Mouse (Mus musculus) activated CD4-positive, CD25-positive, alpha-beta regulatory T cell, adult 4 months (primary cell): ENCODE data around the gene Fbxo8. TPM values are rescaled to one million over a fixed set of nuclear protein-coding genes. Genes with fewer than 3 reads are reported as not detected.

Source experiments
- ATAC-seq: one replicate; pipeline ENCODE4 v1.8.0; 2017
- polyA plus RNA-seq, 2 experiments: library from polyadenylated mRNA; unstranded; fragments of 100-300 nt; shearing (Covaris generic); gene quantifications; one replicate each; pipeline ENCODE4 v1.2.1; 2017

Gene Fbxo8
- polyA plus RNA-seq: 10 to 100 TPM; 41.6 to 65.5 TPM

GRCm38 (mm10) chr8:56550558-56551360, at the start of gene Fbxo8, which contains the start of gene Cep44:
TSS of gene Fbxo8 (plus strand) at chr8:56551090.
TSS of gene Cep44 (minus strand) at chr8:56551047.
- peak; percentile 55 for ATAC-seq

GRCm38 (mm10) chr8:56501911-56502310, 49.0 kb upstream of the Fbxo8 start:
- ATAC-seq: no peak

GRCm38 (mm10) chr8:56508318-56508951, 42.5 kb upstream of the Fbxo8 start:
- ATAC-seq: no peak

- no peak for ATAC-seq
Observed at GRCm38 (mm10) chr8:56508952-56509479, 41.9 kb upstream of the Fbxo8 start.

- ATAC-seq: no peak
Observed at GRCm38 (mm10) chr8:56518848-56519247, 32.0 kb upstream of the Fbxo8 start.

- ATAC-seq: no peak
Observed at GRCm38 (mm10) chr8:56520249-56520648, 30.6 kb upstream of the Fbxo8 start.

GRCm38 (mm10) chr8:56521051-56521450, 29.8 kb upstream of the Fbxo8 start:
- ATAC-seq: no peak

- ATAC-seq: no peak
Observed at GRCm38 (mm10) chr8:56528869-56529268, 22.0 kb upstream of the Fbxo8 start.

- ATAC-seq: peak; percentile 73
Observed at GRCm38 (mm10) chr8:56530359-56530758, 20.5 kb upstream of the Fbxo8 start.

- ATAC-seq: no peak
Observed at GRCm38 (mm10) chr8:56540706-56541105, 10.2 kb upstream of the Fbxo8 start.

- no peak for ATAC-seq
Observed at GRCm38 (mm10) chr8:56547866-56548265, 3.0 kb upstream of the Fbxo8 start.

- peak; percentile 96 for ATAC-seq
Observed at GRCm38 (mm10) chr8:56551361-56551852, 517 bp downstream of the Fbxo8 start.

GRCm38 (mm10) chr8:56552045-56552444, 1.2 kb downstream of the Fbxo8 start:
- ATAC-seq: no peak

GRCm38 (mm10) chr8:56552551-56553103, 1.7 kb downstream of the Fbxo8 start:
- no peak for ATAC-seq

- no peak for ATAC-seq
Observed at GRCm38 (mm10) chr8:56564399-56565047, 13.6 kb downstream of the Fbxo8 start.

- ATAC-seq: no peak
Observed at GRCm38 (mm10) chr8:56566856-56567255, 16.0 kb downstream of the Fbxo8 start.

GRCm38 (mm10) chr8:56580918-56581317, 30.0 kb downstream of the Fbxo8 start:
- no peak for ATAC-seq

- ATAC-seq: no peak
Observed at GRCm38 (mm10) chr8:56582841-56583240, 32.0 kb downstream of the Fbxo8 start.

GRCm38 (mm10) chr8:56589004-56589403, 38.1 kb downstream of the Fbxo8 start:
- ATAC-seq: no peak

GRCm38 (mm10) chr8:56591084-56591483, 40.2 kb downstream of the Fbxo8 start:
- ATAC-seq: no peak

GRCm38 (mm10) chr8:56591502-56591901, 40.6 kb downstream of the Fbxo8 start:
- ATAC-seq: no peak

- ATAC-seq: no peak
Observed at GRCm38 (mm10) chr8:56606481-56606880, 55.6 kb downstream of the Fbxo8 start.

- ATAC-seq: no peak
Observed at GRCm38 (mm10) chr8:56611736-56612135, 60.8 kb downstream of the Fbxo8 start.
